Mouse (Mus musculus) G1E (cell line): Measurements from ENCODE around the gene Baz2b.

Source experiments
- CTCF ChIP-seq: IDR thresholded peaks from 2 replicates; pipeline ENCODE4 v1.5.1; 2012; ENCODE audit warnings: low read depth, low read length, inconsistent platforms, mixed read lengths
- GATA1 ChIP-seq: IDR thresholded peaks from 2 replicates; pipeline ENCODE4 v1.6.1; 2012; ENCODE audit warnings: borderline replicate concordance, low read length, inconsistent platforms, mixed read lengths
- POLR2AphosphoS5 ChIP-seq: IDR thresholded peaks from 2 replicates; pipeline ENCODE4 v1.6.1; 2012; ENCODE audit warnings: low read depth, low read length, inconsistent platforms; ENCODE audit not compliant: insufficient replicate concordance
- TAL1 ChIP-seq: conservative IDR thresholded peaks from 2 replicates; pipeline ENCODE4 v1.6.1; 2012; ENCODE audit warnings: low read depth, low read length, inconsistent platforms, mixed read lengths

- TF ChIP-seq CTCF (no peak), TAL1 (no peak), GATA1 (no peak), POLR2AphosphoS5 (no peak)
Measured at GRCm38 (mm10) chr2:60023777-60024176, 185.9 kb downstream of the Baz2b start.
